Mouse (Mus musculus) hindbrain, postnatal 0 days (tissue): Measurements from ENCODE around the gene Vmn2r116. TPM values are rescaled to one million over a fixed set of nuclear protein-coding genes. Genes with fewer than 3 reads are reported as not detected.
"Not testable (repeated sequence)": the region's sequence is repeated elsewhere in the genome, so short reads cannot be mapped to it uniquely, and the experiment has no call there.

Experiments used
- ATAC-seq: fragments of 200-750 bp; cut with Nextera tagmentation; 2 replicates; pipeline ENCODE4 v1.8.0; 2017; ENCODE audit warnings: mild to moderate bottlenecking, moderate TSS enrichment, moderate library complexity
- DNase-seq: peaks from one replicate; pipeline ENCODE4 v3.0.0-alpha.2; 2015; ENCODE audit warnings: low spot score
- H3K27ac ChIP-seq: fragments of 300-500 bp; sonication (generic); 2 replicates; pipeline ENCODE4 v1.5.1; 2014; ENCODE audit warnings: mild to moderate bottlenecking
- H3K27me3 ChIP-seq: fragments of 300-500 bp; sonication (generic); 2 replicates; pipeline ENCODE4 v1.6.1; 2014; ENCODE audit warnings: low read length, mixed read lengths; ENCODE audit not compliant: insufficient read depth
- H3K36me3 ChIP-seq: fragments of 300-500 bp; sonication (generic); 2 replicates; pipeline ENCODE4 v1.6.1; 2014; ENCODE audit warnings: low read length, mixed read lengths; ENCODE audit not compliant: insufficient read depth
- H3K4me1 ChIP-seq: fragments of 300-500 bp; sonication (generic); 2 replicates; pipeline ENCODE4 v1.6.1; 2014; ENCODE audit warnings: antibody characterized with exemption, low read length, mixed read lengths; ENCODE audit not compliant: insufficient read depth
- H3K4me2 ChIP-seq: fragments of 300-500 bp; sonication (generic); 2 replicates; pipeline ENCODE4 v1.6.1; 2014; ENCODE audit warnings: low read depth, mild to moderate bottlenecking, low read length, moderate library complexity, mixed read lengths
- H3K4me3 ChIP-seq: fragments of 300-500 bp; sonication (generic); 2 replicates; pipeline ENCODE4 v1.5.1; 2014; ENCODE audit warnings: low read length
- H3K9ac ChIP-seq: fragments of 300-500 bp; sonication (generic); replicated peaks from 2 replicates; pipeline ENCODE4 v1.6.1; 2014; ENCODE audit warnings: mild to moderate bottlenecking, low read length, moderate library complexity, mixed read lengths
- H3K9me3 ChIP-seq: fragments of 300-500 bp; sonication (generic); 2 replicates; pipeline ENCODE4 v1.6.1; 2016; ENCODE audit warnings: low read length, mixed read lengths
- CTCF ChIP-seq: IDR thresholded peaks from 2 replicates; pipeline ENCODE4 v1.5.1; 2016; ENCODE audit warnings: antibody characterized with exemption, control low read depth, low read depth
- WGBS: fragments of 180-500 bp; shearing (Covaris S2); extraction: QIAGEN DNeasy Blood & Tissue Kit; methylation state at CpG from one replicate; pipeline ENCODE4 v1.1.7; 2014; 5-methylcytosine and 5-hydroxymethylcytosine counted together
- polyA plus RNA-seq: library from polyadenylated mRNA; unstranded; fragments of >200 nt; fragmentation: Nextera tagmentation; extraction: Ambion mirVana; gene quantifications from 2 replicates; pipeline ENCODE4 v1.2.1, GENCODE M21; 2015
- total RNA-seq: library from RNA; depleted of rRNA; stranded (reverse); fragments of >200 nt; gene quantifications from 2 replicates; pipeline ENCODE4 v1.2.3, GENCODE M21; 2014; rRNA removed

Gene Vmn2r116
- not detected in 2 replicates for total RNA-seq
- not detected in 2 replicates for polyA plus RNA-seq

GRCm38 (mm10) chr17:23384304-23384703 is at the start of gene Vmn2r116:
Gene Vmn2r116, plus strand, starts transcription at chr17:23384604.
- not testable (repeated sequence) for H3K9me3 ChIP-seq, H3K4me1 ChIP-seq, H3K9ac ChIP-seq, H3K27me3 ChIP-seq, H3K36me3 ChIP-seq, H3K27ac ChIP-seq, DNase-seq, H3K4me2 ChIP-seq, H3K4me3 ChIP-seq, ATAC-seq

DNA sequence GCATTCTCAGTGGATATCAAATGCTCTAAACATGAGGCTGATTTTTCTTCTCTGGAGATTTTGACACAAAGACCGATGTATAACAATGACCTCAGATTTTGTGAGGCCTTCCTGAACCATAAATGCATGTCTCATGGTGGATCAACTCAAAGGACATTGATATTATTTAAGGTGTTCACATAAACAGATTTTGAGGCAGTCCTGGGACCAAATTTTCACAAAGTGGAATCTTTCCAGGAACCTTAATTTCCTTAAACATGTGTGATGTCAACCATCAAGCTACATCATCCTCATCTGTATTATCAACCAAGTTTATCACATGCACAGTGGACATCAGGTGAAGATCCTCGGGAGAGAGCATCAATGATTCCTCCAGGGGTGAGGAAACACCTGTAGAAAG is 41.0 kb upstream of the Vmn2r116 start, which contains the start of gene Vmn2r115:
Gene Vmn2r115 (plus strand): TSS at position 301 of the 400 bp plus-strand sequence.
- not testable (repeated sequence) for H3K4me3 ChIP-seq, H3K36me3 ChIP-seq, H3K27ac ChIP-seq, DNase-seq, H3K4me2 ChIP-seq, H3K9ac ChIP-seq, ATAC-seq, H3K27me3 ChIP-seq, H3K4me1 ChIP-seq, H3K9me3 ChIP-seq
- 54% methylated on average over 2 of the region's 2 CpGs for WGBS

DNA sequence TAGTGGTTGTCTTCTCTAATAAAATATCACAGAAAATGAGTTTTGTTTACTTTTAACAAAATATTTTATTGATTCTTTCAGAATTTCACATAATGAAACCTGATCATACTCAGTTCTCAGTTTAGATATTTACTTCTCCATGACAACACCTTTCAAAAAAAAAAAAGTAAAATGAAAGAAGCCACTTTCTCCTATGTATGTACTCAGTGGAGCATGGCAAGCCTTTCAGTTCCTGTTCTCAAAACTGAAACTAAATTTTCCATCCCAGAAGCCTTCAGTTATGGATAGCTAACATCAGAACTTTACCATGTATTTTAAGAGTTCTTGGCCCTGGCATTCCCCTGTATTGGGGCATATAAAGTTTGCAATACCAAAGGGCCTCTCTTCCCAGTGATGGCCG is 32.8 kb upstream of the Vmn2r116 start:
- Histone ChIP-seq H3K4me1 (no peaks in the 10 kb centered on the region), H3K4me2 (no peak overlapping the region), H3K27me3 (no peaks in the 10 kb centered on the region), H3K9me3 (0 out of 2 replicates have a peak, but pooled peaks cover 5% of the 10 kb centered on the region), H3K36me3 (no peaks in the 10 kb centered on the region), H3K4me3 (no peak overlapping the region), H3K9ac (no peak overlapping the region), H3K27ac (no peak overlapping the region)
- ATAC-seq, result no peak
- no peak for DNase-seq
- TF ChIP-seq CTCF, result no peak
- 54% methylated on average over 1 of the region's 1 CpGs for WGBS

DNA sequence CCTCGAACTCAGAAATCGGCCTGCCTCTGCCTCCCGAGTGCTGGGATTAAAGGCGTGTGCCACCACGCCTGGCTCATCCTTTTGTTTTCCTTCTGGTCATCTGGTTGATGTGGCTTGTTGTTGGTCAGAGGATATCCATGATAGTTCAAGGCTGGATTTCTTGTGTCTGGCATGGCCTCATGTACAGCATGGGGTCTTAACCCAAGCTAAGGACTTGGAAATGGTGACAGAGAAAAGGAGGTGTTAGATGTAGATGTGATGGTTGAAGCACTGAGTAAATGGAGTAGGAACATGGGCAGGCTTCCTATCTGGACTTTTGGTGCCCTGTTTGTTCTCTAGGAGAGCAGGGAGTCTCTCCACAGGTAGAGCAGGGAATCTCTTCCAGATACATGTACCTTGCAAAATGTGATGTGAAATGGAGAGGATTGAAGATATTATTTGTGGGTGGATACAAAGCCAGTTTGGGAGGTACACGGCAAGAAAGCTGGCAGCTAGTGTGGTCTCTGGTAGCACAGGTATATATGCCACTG is 48.8 kb downstream of the Vmn2r116 start:
- 84% methylated on average over 6 of the region's 6 CpGs for WGBS
- Histone ChIP-seq H3K9me3 (peaks cover 7% of the 10 kb centered on the region), H3K4me1 (no peaks in the 10 kb centered on the region), H3K9ac (no peak overlapping the region), H3K4me3 (no peak overlapping the region), H3K36me3 (no peaks in the 10 kb centered on the region), H3K4me2 (no peak overlapping the region), H3K27ac (no peak overlapping the region), H3K27me3 (no peaks in the 10 kb centered on the region)
- 0 out of 2 replicates have a peak, but pooled peaks have one; percentile 32 for ATAC-seq
- no peak for DNase-seq
- no peak for TF ChIP-seq CTCF

Other genes starting within 250 kb of the Vmn2r116 start
- 12.2 and 23.3 TPM in 2 replicates for gene Zfp40, start 191.4 kb upstream of the Vmn2r116 start, total RNA-seq
- 15.3 and 19.2 TPM in 2 replicates for gene Zfp40, start 191.4 kb upstream of the Vmn2r116 start, polyA plus RNA-seq
- not detected in 2 replicates for gene Vmn2r114, start 72.1 kb upstream of the Vmn2r116 start, total RNA-seq
- gene Vmn2r114, start 72.1 kb upstream of the Vmn2r116 start, polyA plus RNA-seq, result not detected in 2 replicates
- not detected in 2 replicates for gene Vmn2r115, start 40.9 kb upstream of the Vmn2r116 start, total RNA-seq
- gene Vmn2r115, start 40.9 kb upstream of the Vmn2r116 start, polyA plus RNA-seq, result not detected in 2 replicates
- not detected in 2 replicates for gene Vmn2r117, start 95.1 kb downstream of the Vmn2r116 start, total RNA-seq
- gene Vmn2r117, start 95.1 kb downstream of the Vmn2r116 start, polyA plus RNA-seq, result not detected in 2 replicates
- gene Zfp213, start 179.6 kb downstream of the Vmn2r116 start, total RNA-seq, result 17.1 and 28.1 TPM in 2 replicates
- 9.4 and 10.3 TPM in 2 replicates for gene Zfp213, start 179.6 kb downstream of the Vmn2r116 start, polyA plus RNA-seq
- gene Zfp13, start 214.9 kb downstream of the Vmn2r116 start, total RNA-seq, result 37.6 and 44.0 TPM in 2 replicates
- gene Zfp13, start 214.9 kb downstream of the Vmn2r116 start, polyA plus RNA-seq, result 21.5 and 21.6 TPM in 2 replicates
- 0.10 TPM in 1 of 2 replicates, not detected in the other for gene Zscan10, start 216.3 kb downstream of the Vmn2r116 start, total RNA-seq
- gene Zscan10, start 216.3 kb downstream of the Vmn2r116 start, polyA plus RNA-seq, result 0.14 and 0.26 TPM in 2 replicates